Mouse (Mus musculus) thymus, postnatal 25 days (tissue): ENCODE measurements around the gene Armh1.

ENCODE experiments used
- DNase-seq: peaks from one replicate; pipeline ENCODE4 v3.0.0; 2022

The Armh1 gene

DNA sequence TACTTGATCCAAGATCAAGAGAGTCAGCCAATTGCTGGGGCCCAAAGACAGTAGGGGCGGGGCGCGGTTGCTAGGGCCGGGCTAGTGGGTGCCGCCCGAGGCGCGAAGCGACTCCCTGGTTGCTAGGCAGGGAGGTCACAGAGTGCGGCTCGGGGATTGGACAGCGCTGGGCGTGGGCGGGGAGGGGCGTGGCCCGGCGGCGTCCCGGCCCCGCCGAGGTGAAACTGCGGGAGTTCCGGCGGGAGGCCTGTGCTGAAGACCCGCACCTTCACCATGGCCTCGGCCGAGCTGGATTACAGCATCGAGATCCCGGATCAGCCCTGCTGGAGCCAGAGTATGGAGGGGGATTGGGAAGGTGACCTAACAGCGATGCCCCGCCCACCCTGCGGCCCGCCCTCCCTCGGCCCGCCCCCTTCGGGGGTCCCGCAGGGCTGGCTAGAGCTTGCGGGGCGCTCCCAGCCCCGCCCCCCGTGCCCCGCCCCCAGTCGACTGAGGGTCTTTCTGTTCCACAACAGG is at the start of gene Armh1, which contains the start of gene Tmem53:
Gene Armh1, minus strand, starts transcription at position 325 of the 516 bp plus-strand sequence.
Gene Tmem53, plus strand, starts transcription at position 151 of the 516 bp plus-strand sequence.
- DNase-seq, result peak; percentile 89

DNA sequence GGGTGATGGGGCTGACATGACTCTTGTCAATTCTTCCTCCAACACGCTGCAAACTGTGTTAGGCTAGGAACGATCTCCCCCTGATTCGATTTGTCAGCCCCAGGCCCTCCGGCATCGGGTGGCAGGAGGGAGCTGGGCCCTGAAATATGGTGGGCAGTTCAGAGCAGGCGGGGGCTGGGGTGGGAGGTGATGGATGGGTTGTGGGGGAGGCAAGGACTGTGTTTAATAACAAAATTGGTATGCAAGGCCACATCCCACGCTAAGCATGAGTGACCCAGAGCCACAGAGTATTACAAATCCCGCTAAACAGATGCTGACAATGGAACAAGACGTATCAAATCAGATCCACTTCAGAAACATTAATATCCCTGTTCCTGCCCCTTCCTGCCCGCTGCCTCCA is 48.0 kb upstream of the Armh1 start:
- DNase-seq, result no peak

DNA sequence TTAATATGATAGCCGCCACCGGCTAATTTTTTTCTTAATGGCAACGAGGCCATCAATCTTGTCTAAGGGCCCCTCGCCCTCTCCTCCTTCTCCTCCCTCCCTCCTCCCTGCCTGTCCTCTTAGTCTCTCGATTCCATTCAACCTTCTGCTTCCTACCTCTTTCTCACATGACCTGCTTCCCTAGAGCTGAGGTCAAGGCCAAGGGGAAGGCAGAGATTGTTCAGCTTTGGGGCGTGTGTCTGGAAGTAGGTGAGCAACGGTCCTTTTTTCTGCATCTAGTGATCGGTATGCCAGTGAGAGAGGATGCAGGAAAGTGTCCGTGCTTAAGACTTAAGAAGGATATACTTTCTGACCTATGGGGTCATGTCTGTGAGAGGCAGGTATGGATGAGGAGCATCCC is 45.9 kb upstream of the Armh1 start:
- no peak for DNase-seq

DNA sequence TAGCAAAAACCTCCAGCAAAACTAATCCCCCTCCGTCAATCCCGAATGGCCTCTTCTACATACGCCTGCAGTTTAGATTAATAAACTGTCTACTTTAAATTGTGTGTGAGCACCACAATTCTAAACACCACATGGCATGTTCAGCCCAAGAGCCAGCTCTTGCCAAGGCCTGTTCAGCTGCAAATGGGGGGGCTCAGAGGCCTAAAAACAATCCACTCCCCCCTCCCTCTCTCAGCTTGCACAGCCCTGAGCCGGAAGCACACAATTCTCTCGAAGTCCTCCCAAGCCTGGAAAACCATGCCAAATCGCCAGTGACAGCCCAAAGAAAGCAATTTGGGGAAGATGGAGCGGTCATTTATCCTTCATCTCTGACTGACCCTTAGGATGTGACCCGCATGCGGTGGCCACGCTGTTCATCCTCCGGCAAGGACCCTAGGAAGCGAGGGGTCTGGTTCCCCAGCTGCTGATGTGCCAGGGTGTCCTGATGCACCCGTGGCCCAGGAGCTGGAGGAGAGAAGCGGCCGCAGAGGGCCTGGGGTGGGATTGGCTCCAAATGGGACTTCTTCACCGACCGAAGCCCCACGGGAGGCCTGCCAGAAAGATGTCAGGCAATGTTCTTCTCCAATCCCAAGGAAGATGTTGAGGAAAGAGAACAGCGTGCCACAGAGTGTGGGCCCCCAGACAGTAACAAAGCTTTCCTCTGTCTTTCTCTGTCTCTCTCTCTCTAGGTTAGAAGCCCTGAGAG is 45.1 kb upstream of the Armh1 start:
- DNase-seq, result no peak

DNA sequence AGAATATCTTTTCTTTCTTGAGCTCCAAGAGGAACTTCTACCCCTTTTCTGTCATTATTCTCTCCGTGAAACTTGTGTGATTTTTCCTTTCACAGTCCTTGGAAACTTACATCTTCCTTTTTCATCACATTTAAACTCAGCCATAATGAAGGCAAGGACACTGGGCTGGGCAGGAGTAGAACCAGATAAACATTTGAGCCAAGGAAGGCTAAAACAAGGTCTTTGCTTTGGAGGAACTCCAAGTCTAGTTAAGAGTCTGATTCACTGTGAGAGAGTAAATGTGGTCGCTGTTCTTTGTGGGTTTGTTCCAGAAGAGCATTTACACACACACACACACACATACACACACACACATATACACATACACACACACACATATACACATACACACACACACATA is 39.8 kb upstream of the Armh1 start:
- DNase-seq, result no peak

DNA sequence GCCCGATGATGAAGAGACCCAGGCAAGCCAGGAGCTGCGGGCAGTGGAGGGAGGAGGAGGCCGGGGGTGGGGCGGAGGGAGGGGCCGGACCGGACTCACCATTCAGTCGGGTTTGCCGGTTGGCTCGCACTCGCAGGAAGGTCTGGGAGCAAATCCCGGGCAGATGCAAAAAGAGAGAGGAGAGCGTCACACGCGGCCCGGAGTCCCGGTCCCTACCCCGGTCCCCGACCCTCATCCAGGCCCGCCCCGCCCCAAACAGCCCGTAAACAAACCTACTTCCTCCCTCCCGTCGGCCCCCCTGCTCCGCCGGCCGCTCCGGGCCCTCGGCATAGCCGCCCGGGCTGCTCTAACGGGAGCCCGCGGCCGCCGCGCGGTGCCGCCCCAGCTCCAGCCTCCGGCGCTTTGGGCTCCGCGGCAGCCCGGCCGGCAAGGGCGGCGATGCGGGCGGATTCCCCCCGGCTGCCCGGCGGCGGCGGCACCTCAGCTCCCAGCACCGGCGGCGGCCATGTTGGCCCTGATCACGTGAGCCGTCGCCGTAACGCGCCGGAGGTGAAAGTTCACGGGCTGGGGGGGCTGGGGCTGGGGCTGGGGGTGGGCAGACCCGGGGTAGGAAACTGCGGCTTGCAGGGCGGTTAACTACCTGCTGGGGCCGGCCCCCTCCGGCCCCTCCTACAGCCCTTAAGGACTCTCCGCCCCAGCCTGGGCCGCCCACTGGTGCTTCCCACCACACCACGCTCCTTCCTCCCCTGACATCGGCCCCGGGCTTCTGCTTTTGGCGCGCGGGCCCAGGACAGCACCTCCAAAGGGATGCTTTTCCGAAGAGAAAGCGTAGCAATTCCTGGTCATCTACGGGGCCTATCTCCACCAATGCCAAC is 37.2 kb upstream of the Armh1 start:
- peak; percentile 80 for DNase-seq

DNA sequence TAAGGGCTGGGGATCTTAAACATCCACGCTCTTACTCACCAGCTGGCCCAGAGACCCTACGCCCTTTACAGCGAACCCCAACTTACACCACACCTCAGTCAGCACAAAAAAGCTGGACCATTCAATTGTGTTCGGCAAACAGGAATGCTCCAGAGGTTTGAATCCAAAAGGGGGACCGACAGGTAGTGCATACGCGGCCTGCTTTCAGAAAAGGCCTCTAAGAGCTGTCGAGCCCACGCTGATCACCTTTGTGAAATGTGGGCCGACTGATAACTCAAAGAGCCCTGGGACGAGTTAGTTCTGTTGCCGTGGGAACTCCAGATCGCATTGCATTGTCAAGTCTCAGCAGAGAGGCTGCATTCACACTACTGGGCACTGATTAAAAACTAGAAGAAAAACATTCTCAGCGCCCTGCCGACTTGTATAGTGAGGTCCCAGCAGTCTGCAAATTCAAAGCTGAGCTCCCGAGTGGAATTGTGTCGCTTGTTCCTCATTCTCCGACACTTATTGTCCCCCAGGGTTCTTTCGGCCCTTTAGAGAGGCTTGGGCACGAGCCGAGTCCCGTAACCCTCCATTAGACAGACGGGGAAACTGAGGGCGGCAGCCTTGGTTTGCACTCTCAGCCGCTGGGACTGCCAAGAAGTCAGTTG is 36.5 kb upstream of the Armh1 start:
- no peak for DNase-seq

DNA sequence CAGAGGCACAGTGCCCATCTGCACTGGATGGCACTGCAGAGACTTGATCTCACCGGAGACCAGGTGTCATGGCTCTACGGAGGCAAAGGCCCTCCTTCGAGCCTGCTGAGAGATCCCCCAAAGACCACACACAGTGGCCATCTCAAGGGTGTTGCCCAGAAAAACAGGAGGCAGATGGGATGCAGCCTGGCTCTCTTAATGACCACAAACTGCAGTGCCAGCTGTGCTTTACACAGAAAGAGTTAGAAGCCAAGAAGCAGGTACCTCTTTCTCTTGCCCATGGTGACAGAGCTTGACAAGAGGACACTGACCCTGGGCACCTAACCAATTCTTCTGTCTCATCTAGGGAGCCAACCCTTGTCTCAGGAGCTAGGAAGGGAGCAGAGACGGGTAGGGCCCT is 32.4 kb upstream of the Armh1 start:
- no peak for DNase-seq

DNA sequence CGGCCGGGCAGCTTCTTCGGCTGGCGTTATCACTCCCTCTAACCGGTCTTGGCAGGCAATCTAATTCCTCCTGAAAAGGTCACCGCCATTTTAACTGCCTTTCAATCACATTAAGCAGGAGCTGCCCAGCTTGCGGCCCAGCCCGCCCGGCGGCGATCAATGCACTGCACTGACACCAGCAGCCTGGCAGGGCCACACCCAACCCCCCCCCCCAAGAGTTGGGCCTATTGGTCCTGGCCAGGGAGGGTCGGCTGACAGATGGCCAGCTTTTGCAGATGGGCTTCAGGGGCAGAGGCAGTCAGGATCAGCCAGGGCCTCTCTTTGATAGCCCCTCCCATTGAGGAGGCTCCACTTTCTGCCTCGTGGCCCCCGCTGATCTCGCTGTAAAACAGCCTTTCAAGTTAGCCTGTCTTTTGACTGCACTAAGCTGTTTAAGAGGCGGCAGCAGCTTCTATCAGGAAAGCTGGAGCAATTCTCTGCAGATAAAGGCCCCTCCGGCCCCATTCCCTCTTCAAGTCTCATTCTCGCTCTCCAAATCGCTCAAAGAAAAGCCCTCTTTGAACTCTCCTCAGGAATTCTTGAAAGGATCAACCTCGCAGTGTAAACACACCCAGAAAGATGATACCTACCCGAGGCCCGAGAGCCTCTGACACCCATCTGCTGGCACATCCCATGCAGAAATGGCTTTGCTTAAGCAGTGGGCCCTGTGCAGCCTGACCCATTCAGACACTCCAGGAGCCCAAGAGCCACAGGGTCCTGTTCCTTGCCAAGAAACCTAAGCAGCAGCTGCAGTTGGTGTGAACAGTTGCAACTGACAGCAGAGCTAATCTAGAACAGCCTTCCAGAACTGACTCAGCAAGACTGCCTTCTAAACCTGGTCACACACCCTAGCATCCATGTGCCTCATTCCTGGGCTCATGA is 31.6 kb upstream of the Armh1 start:
- DNase-seq, result no peak

DNA sequence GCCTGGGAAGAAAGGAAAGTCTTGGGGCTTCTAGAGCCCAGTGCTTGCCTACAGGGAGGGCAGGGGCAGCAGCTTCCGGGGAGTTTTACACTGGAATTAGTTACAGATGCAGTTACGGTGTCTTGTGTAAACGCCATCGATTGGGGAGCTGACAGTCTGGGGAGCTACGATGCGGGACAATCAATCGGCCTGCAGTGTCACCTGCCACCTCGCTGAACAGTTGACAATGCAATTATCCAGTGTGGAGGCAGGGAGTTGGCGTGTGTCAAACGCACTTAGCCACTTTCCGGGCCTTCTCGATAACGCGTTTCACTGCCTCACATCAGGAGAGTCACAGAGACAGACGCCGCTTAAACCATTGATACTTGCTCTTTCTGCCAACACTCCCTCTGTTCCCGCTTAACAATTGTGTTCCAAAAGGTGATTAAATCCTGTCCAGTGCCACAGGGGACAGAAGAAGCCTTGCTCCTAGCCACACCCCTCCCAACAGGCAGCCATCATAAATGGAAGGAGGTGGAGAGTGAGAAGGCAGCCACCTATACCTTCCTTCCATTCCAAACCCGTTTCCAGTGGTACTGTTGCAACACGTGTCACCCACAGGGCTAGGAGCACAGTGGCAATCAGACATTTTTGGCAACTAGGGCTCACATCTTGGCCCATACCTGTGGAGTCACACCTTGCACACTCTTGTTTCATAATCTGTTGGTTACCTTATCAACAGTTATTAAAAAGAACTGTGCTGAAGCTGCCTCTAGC is 29.3 kb upstream of the Armh1 start:
- DNase-seq, result no peak

DNA sequence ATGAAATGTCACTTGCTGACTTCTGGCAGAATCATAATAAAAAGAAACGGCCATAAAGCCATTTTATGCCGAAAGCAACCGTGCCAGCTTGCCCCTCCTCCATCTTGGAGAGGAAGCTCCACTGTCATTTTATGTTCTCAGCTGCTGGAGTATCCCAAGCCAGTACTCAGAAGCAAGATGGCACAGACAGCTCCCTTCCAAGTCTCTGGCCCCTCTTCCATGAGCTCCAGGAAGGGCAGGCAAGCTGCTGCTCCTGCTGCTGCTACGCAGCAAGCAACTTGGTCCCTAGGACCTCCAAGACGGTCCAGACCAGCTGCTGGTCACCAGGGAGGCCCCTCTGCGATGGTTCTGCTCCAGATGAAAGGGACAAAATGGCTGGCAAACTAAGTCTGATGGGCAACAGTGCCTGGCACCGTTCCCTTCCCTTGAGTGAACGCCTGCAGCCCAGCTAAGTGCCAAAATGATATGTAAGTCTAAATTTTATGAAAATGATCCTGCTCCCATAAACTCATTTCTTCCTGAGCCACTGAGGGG is 28.5 kb upstream of the Armh1 start:
- DNase-seq, result no peak

DNA sequence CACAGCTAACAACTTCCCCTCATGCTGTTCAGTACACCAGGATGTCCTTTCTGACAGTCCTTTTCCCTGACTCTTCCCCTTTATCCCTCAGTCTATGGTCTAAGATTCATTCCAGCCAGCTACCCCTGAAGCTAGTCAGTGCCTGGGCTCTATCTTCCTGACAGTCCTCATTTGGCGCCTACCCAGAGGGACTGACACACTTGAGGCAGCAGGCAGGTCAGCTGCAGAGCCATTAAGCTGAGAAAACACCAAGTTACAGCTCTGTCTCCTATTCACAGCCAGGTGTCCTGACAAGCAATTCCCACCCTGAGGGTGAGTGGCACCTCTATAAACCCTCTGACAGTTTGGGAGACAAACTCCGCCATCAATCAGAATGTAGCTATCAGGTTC is 27.3 kb upstream of the Armh1 start:
- no peak for DNase-seq

DNA sequence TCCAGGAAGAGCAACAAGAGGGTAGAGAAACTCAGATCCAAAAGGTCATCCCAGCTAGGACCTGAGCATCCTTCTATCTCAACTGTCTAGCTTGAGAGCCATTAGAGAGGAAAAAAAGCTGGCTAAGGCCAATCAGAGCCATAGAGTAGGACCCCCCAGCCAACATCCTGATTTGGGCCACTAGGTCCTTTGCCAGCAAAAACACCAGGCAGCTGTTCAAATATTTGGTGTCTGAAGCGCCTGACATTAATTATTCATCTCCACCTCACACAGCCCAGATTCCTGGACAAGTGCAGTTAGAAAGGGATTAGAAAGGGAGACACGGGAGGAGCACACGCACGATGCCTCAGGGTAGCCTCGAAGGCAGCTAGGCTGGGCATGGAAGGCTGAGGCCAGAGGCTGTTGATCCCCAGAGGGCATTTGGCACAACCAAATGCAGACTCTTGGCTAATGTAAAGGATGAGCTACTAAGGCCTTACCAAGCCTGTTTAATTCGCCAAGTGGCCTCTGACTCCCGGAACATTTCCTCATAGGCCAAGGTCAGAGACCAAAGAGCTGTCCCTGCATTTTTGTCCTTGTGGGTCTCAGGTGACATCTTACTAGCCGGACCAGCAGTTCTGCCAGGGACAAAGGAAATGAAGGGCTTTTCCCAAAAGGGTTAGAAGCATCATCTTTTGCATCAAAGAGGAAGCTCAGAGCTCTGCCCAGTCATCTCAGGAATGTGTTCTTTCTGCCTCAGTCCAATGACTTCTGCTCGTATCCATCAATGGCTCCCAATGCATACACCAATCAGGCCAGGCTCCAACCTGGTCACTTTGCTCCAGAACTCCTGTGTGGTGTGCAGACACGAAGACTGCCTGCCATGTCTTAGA is 26.7 kb upstream of the Armh1 start:
- DNase-seq, result no peak

DNA sequence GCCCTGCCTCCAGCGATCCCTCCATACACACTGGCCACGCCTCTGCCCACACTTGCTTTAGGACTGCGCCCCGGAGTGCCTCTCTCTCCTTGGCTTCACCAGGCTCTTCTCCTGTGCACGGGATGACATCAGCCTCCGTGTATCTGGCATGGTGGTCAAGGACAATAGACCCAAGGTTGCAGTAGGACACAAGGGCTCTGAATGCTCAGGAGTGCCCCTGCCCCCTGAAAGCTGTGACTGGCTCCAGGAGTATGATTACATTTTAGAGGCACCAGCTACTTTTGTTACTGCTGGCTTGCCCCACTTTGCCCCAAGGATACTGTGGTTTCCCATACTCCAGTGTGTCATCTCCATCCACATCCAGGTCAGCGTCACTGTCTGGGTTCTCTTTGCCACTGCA is 25.8 kb upstream of the Armh1 start:
- DNase-seq, result no peak

DNA sequence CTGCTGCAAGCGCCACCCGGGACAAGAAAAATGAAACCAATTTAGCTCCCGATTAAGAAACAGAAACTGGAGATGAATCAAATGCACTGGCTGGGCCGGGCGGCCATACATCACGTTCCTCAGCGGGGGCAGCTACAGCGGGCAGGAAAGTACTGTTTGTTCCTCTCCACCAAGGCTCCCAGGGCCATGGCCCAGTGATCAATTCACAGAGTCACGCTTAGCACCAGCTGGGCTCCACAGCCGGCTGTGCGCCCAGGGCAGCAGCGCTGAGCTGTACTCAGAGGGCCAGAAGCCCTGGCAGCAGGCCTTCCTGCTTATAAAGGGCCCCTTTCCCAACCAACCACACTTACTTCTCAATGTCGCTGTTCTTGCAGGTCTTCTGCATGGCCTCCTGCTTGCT is 25.1 kb upstream of the Armh1 start:
- no peak for DNase-seq

DNA sequence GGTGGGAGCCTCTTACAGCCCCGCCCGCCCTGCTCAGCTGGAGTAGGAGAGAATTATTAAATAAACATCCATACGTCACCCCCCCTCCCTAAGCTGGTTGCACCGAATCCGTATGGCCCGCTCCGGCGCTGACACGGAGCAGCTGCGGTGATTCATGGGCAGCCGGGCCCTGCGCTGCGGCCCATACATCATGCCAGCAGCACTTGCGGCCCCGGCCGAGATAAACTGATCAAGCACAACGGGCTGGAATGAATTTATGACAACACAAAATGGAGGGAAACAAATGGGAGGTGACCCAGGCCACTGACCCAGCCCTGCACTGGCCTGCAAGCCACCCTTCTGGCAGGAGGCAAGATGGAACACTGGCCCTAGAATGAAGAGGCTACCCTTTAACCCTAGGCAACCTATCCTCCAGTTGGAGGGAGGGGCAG is 24.4 kb upstream of the Armh1 start:
- DNase-seq, result no peak

DNA sequence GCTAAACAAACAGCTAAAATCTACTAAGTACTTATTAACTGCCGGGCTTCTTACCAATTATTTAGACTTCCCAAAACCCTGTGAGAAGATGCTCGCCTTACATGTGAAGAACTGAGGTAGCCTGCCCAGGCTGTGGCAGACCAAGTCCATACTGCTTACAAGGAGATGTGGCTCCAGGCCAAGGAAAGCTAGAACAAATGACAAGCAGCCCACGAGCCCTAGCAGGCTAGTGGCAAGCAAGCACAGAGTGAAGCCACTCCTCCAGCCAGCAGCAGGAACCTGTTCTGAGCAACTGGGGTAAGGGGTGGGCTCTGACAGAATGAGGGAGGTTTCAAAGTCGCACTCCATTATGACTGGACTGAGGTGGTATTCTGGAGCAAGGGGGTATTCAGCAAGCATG is 22.8 kb upstream of the Armh1 start:
- no peak for DNase-seq

DNA sequence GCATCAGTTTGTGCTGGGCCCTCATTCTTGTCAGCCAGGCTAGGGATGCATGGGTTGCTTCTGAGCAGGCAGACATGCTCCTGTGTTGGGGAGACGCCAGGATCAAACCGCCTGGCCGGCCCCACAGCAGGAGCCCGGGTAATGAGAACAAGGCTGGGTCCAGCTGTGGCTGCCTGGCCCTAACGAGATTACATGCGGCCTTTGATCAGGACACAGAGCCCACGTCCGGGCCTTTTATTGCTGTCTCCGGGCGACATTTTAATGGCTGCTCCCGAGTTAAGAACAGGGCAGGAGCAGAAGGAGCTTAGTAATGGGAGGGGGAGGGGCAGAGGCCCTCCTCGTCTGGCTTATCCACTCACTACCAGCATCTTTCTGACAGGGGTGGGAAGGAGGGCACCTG is 20.5 kb upstream of the Armh1 start:
- no peak for DNase-seq

DNA sequence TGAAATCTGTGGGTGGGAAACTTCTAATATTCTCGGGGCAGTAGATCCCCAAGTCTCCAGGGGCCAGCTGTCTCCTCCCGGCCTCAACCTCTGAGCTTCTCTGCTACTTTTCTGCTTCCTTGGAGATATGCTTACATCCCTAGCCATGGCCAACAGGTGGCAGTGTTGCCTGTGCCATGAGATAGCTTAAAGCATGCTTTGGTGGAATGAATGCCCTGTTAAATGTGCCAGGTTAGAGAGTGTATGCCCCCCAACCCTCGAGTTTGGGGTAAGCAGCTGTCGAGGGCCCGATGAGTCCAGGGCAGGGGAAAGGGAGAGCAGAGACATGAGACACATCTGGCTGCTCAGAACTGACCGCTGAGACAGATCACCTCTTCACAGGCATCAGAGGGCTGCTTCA is 18.4 kb upstream of the Armh1 start:
- DNase-seq, result peak; percentile 75

DNA sequence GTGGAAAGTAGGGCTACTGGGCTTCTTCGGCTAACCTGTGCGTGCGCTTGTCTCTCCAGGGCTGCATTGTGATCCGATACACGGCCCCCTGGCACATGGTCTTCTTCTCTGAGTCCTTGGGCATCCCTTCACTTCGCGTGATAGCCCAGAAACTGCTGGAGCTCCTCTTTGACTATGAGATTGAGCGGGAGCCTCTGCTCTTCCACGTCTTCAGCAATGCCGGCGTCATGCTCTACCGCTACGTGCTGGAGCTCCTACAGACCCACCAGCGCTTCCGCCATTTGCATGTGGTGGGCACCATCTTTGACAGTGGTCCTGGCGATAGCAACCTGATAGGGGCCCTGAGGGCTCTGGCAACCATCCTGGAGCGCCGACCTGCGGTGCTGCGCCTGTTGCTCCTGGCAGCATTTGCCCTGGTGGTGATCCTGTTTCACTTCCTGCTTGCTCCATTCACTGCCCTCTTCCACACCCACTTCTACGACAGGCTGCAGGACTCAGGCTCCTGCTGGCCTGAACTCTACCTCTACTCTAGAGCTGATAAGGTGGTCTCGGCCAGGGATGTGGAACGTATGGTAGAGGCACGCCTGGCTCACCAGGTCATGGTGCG is 16.0 kb upstream of the Armh1 start:
- no peak for DNase-seq
